In genomic region chr9:56923841-56924650, GRCm38 (mm10) we compare ENCODE assay signal across 8 mouse cellular contexts. TPM values are rescaled to one million over a fixed set of nuclear protein-coding genes. Genes with fewer than 3 reads are reported as not detected.
DNase-seq lines count a peak whose midpoint lies in the region; ATAC-seq and TF ChIP-seq lines count a peak whose summit lies in the region.

No protein-coding gene starts in this region.

- no peak for TF ChIP-seq CTCF in kidney, postnatal 0 days (IDR thresholded peaks at IDR 0.05; ENCODE audit: low read depth)
- no peak for TF ChIP-seq CTCF in embryonic fibroblast, embryonic 13.5 days (IDR thresholded peaks at IDR 0.05; ENCODE audit: borderline replicate concordance, insufficient read depth, low read length)

- H3K9me3 ChIP-seq in kidney, postnatal 0 days (replicated peaks; ENCODE audit: low read length), result no peaks in the 10 kb centered on the region
- no peaks in the 10 kb centered on the region for H3K9me3 ChIP-seq in intestine, embryonic 15.5 days
- no peaks in the 10 kb centered on the region for H3K9me3 ChIP-seq in midbrain, embryonic 16.5 days (replicated peaks; ENCODE audit: control insufficient read depth, low read length, poor library complexity, severe bottlenecking)

- H3K4me1 ChIP-seq in kidney, postnatal 0 days (replicated peaks; ENCODE audit: insufficient read depth, low read length), result peaks cover 42% of the 10 kb centered on the region
- peaks cover 8% of the 10 kb centered on the region for H3K4me1 ChIP-seq in embryonic fibroblast, embryonic 13.5 days (ENCODE audit: control insufficient read depth, insufficient read depth, low read length)
- peaks cover 41% of the 10 kb centered on the region for H3K4me1 ChIP-seq in intestine, embryonic 15.5 days (replicated peaks)
- peaks cover 17% of the 10 kb centered on the region for H3K4me1 ChIP-seq in midbrain, embryonic 16.5 days (ENCODE audit: control insufficient read depth, insufficient read depth, low read length)

- peak overlapping the region; percentile 27 for H3K4me3 ChIP-seq in kidney, postnatal 0 days (replicated peaks; ENCODE audit: low read depth, low read length)
- H3K4me3 ChIP-seq in embryonic fibroblast, embryonic 13.5 days (ENCODE audit: insufficient read depth, low read length), result peak overlapping the region; percentile 82
- peak overlapping the region; percentile 31 for H3K4me3 ChIP-seq in intestine, embryonic 15.5 days (replicated peaks)
- peak overlapping the region; percentile 4 for H3K4me3 ChIP-seq in midbrain, embryonic 16.5 days (ENCODE audit: low read depth, low read length)

- no peak for DNase-seq in kidney, postnatal 0 days (ENCODE audit: low spot score)
- DNase-seq in kidney, postnatal 14 days, result no peak
- DNase-seq in right cerebral cortex, postnatal 10 days (ENCODE audit: low spot score in 2 of 2), result no peak
- DNase-seq in right cerebral cortex, adult 18-20 months, result no peak
- no peak for DNase-seq in gastrocnemius, postnatal 25 days

- TF ChIP-seq POLR2A in embryonic fibroblast, embryonic 13.5 days (IDR thresholded peaks at IDR 0.05; ENCODE audit: low read depth, low read length), result no peak; the same call in 1 of the 2 replicates

- peaks cover 7% of the 10 kb centered on the region; the same call in 1 of the 2 replicates for H3K36me3 ChIP-seq in kidney, postnatal 0 days (ENCODE audit: insufficient read depth, low read length)
- H3K36me3 ChIP-seq in intestine, embryonic 15.5 days, result peaks cover 9% of the 10 kb centered on the region
- H3K36me3 ChIP-seq in midbrain, embryonic 16.5 days (ENCODE audit: control insufficient read depth, insufficient read depth, low read length), result no peaks in the 10 kb centered on the region

- peak overlapping the region; percentile 54 for H3K9ac ChIP-seq in kidney, postnatal 0 days (ENCODE audit: low read depth, low read length)
- peak overlapping the region; percentile 31 for H3K9ac ChIP-seq in intestine, embryonic 15.5 days
- 0 out of 2 replicates have a peak overlapping the region, but pooled peaks have one; percentile 34 for H3K9ac ChIP-seq in midbrain, embryonic 16.5 days (ENCODE audit: low read depth, low read length)

- H3K27ac ChIP-seq in kidney, postnatal 0 days, result peak overlapping the region; percentile 54
- H3K27ac ChIP-seq in embryonic fibroblast, embryonic 13.5 days (ENCODE audit: insufficient read depth, low read length), result peak overlapping the region; percentile 48
- peak overlapping the region; percentile 24; the same call in 1 of the 2 replicates for H3K27ac ChIP-seq in intestine, embryonic 15.5 days
- no peak overlapping the region for H3K27ac ChIP-seq in midbrain, embryonic 16.5 days (ENCODE audit: low read length)

- WGBS in kidney, postnatal 0 days, result 34% methylated on average over 8 of the region's 8 CpGs
- 51% methylated on average over 8 of the region's 8 CpGs for WGBS in intestine, embryonic 15.5 days
- 73% methylated on average over 8 of the region's 8 CpGs for WGBS in midbrain, embryonic 16.5 days

- H3K27me3 ChIP-seq in kidney, postnatal 0 days (ENCODE audit: insufficient read depth, low read length), result no peaks in the 10 kb centered on the region
- H3K27me3 ChIP-seq in intestine, embryonic 15.5 days (replicated peaks), result no peaks in the 10 kb centered on the region
- H3K27me3 ChIP-seq in midbrain, embryonic 16.5 days (ENCODE audit: control insufficient read depth, insufficient read depth, low read depth, low read length), result no peaks in the 10 kb centered on the region

- ATAC-seq in kidney, postnatal 0 days (replicated peaks; ENCODE audit: low FRiP score, low read depth), result no peak
- no peak for ATAC-seq in intestine, embryonic 15.5 days
- ATAC-seq in midbrain, embryonic 16.5 days, result no peak

- peak overlapping the region; percentile 94 for H3K4me2 ChIP-seq in kidney, postnatal 0 days (ENCODE audit: low read length)
- H3K4me2 ChIP-seq in intestine, embryonic 15.5 days (replicated peaks), result peak overlapping the region; percentile 90
- peak overlapping the region; percentile 35 for H3K4me2 ChIP-seq in midbrain, embryonic 16.5 days (ENCODE audit: low read length)

RNA-seq across cellular contexts. Expression of gene Snx33, which starts 4.1 kb away (rescaled TPM):
- 8.4 and 8.5 TPM in 2 replicates for polyA plus RNA-seq in kidney, postnatal 0 days (2015; fragmentation: Nextera tagmentation; extraction: Ambion mirVana)
- 18.1 and 20.7 TPM in 2 replicates for polyA plus RNA-seq in embryonic fibroblast, embryonic 13.5 days (2011; ENCODE audit: insufficient read length, low read depth, missing spikeins)
- 6.2 and 6.3 TPM in 2 replicates for polyA plus RNA-seq in intestine, embryonic 15.5 days (2015; fragmentation: Nextera tagmentation; extraction: Ambion mirVana)
- 2.2 and 2.7 TPM in 2 replicates for polyA plus RNA-seq in midbrain, embryonic 16.5 days (2015; fragmentation: Nextera tagmentation; extraction: Ambion mirVana)
- total RNA-seq in gastrocnemius, postnatal 25 days (2021), result 1 to 10 TPM; 3.4 to 5.4 TPM

RNA-seq across cellular contexts. Expression of gene Imp3, which starts 13.2 kb away (rescaled TPM):
- 112 and 123 TPM in 2 replicates for polyA plus RNA-seq in kidney, postnatal 0 days (2015; fragmentation: Nextera tagmentation; extraction: Ambion mirVana)
- polyA plus RNA-seq in embryonic fibroblast, embryonic 13.5 days (2011; ENCODE audit: insufficient read length, low read depth, missing spikeins), result 92.7 and 107 TPM in 2 replicates
- polyA plus RNA-seq in intestine, embryonic 15.5 days (2015; fragmentation: Nextera tagmentation; extraction: Ambion mirVana), result 71.2 and 74.5 TPM in 2 replicates
- 66.9 and 72.9 TPM in 2 replicates for polyA plus RNA-seq in midbrain, embryonic 16.5 days (2015; fragmentation: Nextera tagmentation; extraction: Ambion mirVana)
- total RNA-seq in gastrocnemius, postnatal 25 days (2021), result 10 to 100 TPM; 45.1 to 45.3 TPM

RNA-seq across cellular contexts. Expression of gene Snupn, which starts 26.6 kb away (rescaled TPM):
- polyA plus RNA-seq in kidney, postnatal 0 days (2015; fragmentation: Nextera tagmentation; extraction: Ambion mirVana), result 19.3 and 20.6 TPM in 2 replicates
- 14.1 and 14.5 TPM in 2 replicates for polyA plus RNA-seq in embryonic fibroblast, embryonic 13.5 days (2011; ENCODE audit: insufficient read length, low read depth, missing spikeins)
- polyA plus RNA-seq in intestine, embryonic 15.5 days (2015; fragmentation: Nextera tagmentation; extraction: Ambion mirVana), result 13.2 and 13.3 TPM in 2 replicates
- 27.2 and 32.0 TPM in 2 replicates for polyA plus RNA-seq in midbrain, embryonic 16.5 days (2015; fragmentation: Nextera tagmentation; extraction: Ambion mirVana)
- 1 to 10 TPM; 7.0 to 9.1 TPM for total RNA-seq in gastrocnemius, postnatal 25 days (2021)

RNA-seq across cellular contexts. Expression of gene Cspg4, which starts 59.2 kb away (rescaled TPM):
- polyA plus RNA-seq in kidney, postnatal 0 days (2015; fragmentation: Nextera tagmentation; extraction: Ambion mirVana), result 18.1 and 19.8 TPM in 2 replicates
- 48.4 and 76.1 TPM in 2 replicates for polyA plus RNA-seq in embryonic fibroblast, embryonic 13.5 days (2011; ENCODE audit: insufficient read length, low read depth, missing spikeins)
- 19.0 and 20.1 TPM in 2 replicates for polyA plus RNA-seq in intestine, embryonic 15.5 days (2015; fragmentation: Nextera tagmentation; extraction: Ambion mirVana)
- 7.3 and 7.8 TPM in 2 replicates for polyA plus RNA-seq in midbrain, embryonic 16.5 days (2015; fragmentation: Nextera tagmentation; extraction: Ambion mirVana)
- total RNA-seq in gastrocnemius, postnatal 25 days (2021), result 1 to 10 TPM; 6.5 to 9.4 TPM

RNA-seq across cellular contexts. Expression of gene Odf3l1, which starts 59.6 kb away (rescaled TPM):
- polyA plus RNA-seq in kidney, postnatal 0 days (2015; fragmentation: Nextera tagmentation; extraction: Ambion mirVana), result 0.11 TPM in 1 of 2 replicates, not detected in the other
- polyA plus RNA-seq in embryonic fibroblast, embryonic 13.5 days (2011; ENCODE audit: insufficient read length, low read depth, missing spikeins), result not detected in 2 replicates
- 1.2 and 1.3 TPM in 2 replicates for polyA plus RNA-seq in intestine, embryonic 15.5 days (2015; fragmentation: Nextera tagmentation; extraction: Ambion mirVana)
- not detected in 2 replicates for polyA plus RNA-seq in midbrain, embryonic 16.5 days (2015; fragmentation: Nextera tagmentation; extraction: Ambion mirVana)
- under 1 TPM in 1 of 2 experiments, not detected in 1; 0.67 TPM for total RNA-seq in gastrocnemius, postnatal 25 days (2021)

Comparison
In these comparisons a context has a peak if more than half of its experiments do, and no peak if none do; other contexts are left out.
1. H3K4me2 ChIP-seq: peak in every context shown above with its lines; median percentile 94 in kidney, postnatal 0 days; 90 in intestine, embryonic 15.5 days; 35 in midbrain, embryonic 16.5 days.
2. H3K4me3 ChIP-seq: peak in every context shown above with its lines; median percentile 82 in embryonic fibroblast, embryonic 13.5 days; 31 in intestine, embryonic 15.5 days; 27 in kidney, postnatal 0 days; 4 in midbrain, embryonic 16.5 days.